Mouse (Mus musculus) liver, adult 2 months (tissue): Measurements from ENCODE around the gene Myo16.

Experiments used
- CTCF ChIP-seq: fragments of 200-500 bp; IDR thresholded peaks from 2 replicates; pipeline ENCODE4 v1.5.1; 2011; ENCODE audit warnings: low read depth, low read length, control low read depth
- POLR2A ChIP-seq: fragments of 200-500 bp; IDR thresholded peaks from 2 replicates; pipeline ENCODE4 v1.6.1; 2011; ENCODE audit warnings: low read length, control low read depth; ENCODE audit not compliant: insufficient read depth; ENCODE audit errors: extremely low read depth

DNA sequence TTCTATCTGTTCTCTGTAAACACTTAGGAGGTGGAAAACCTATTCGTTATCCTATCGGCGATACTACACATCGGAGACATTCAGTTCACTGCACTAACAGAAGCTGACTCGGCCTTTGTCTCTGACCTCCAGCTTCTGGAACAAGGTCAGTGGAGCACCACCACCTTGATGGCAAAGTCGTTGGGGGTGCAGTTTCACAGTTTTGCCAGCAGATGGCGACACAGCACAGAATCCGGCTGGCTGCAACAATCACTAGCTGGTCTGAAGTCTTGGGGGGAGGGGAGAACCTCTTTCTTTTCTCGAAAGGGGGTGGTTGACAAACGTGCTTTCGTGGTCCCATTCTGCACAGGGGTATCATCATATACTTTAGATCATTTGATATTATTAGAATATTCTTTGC, 285.1 kb downstream of the Myo16 start:
- TF ChIP-seq POLR2A (no peak), CTCF (peak; percentile 99)
